Mouse (Mus musculus) liver, embryonic 11.5 days (tissue): ENCODE measurements around the gene Serinc5. TPM values are rescaled to one million over a fixed set of nuclear protein-coding genes. Genes with fewer than 3 reads are reported as not detected.

Experiments
- ATAC-seq: fragments of 200-750 bp; cut with Nextera tagmentation; replicated peaks from 2 replicates; pipeline ENCODE4 v1.8.0; 2017; ENCODE audit warnings: moderate number of reproducible peaks, mild to moderate bottlenecking, moderate TSS enrichment, moderate library complexity; ENCODE audit not compliant: low FRiP score
- DNase-seq: peaks from one replicate; pipeline ENCODE4 v3.0.0-alpha.2; 2017; ENCODE audit warnings: low spot score
- H3K27ac ChIP-seq: fragments of 300-500 bp; sonication (generic); 2 replicates; pipeline ENCODE4 v1.5.1; 2014; ENCODE audit warnings: mild to moderate bottlenecking, low read depth, low read length, control low read depth
- H3K27me3 ChIP-seq: fragments of 300-500 bp; sonication (generic); replicated peaks from 2 replicates; pipeline ENCODE4 v1.6.1; 2014; ENCODE audit warnings: low read length, mixed read lengths; ENCODE audit not compliant: control insufficient read depth, insufficient read depth
- H3K36me3 ChIP-seq: fragments of 300-500 bp; sonication (generic); 2 replicates; pipeline ENCODE4 v1.6.1; 2014; ENCODE audit warnings: mild to moderate bottlenecking, low read length, moderate library complexity, mixed read lengths; ENCODE audit not compliant: control insufficient read depth, insufficient read depth
- H3K4me1 ChIP-seq: fragments of 300-500 bp; sonication (generic); replicated peaks from 2 replicates; pipeline ENCODE4 v1.6.1; 2014; ENCODE audit warnings: low read length, mixed read lengths; ENCODE audit not compliant: control insufficient read depth, insufficient read depth
- H3K4me2 ChIP-seq: fragments of 300-500 bp; sonication (generic); 2 replicates; pipeline ENCODE4 v1.6.1; 2014; ENCODE audit warnings: mild to moderate bottlenecking, control low read depth, moderate library complexity
- H3K4me3 ChIP-seq: fragments of 300-500 bp; sonication (generic); 2 replicates; pipeline ENCODE4 v1.5.1; 2014; ENCODE audit warnings: low read depth, low read length, control low read depth
- H3K9ac ChIP-seq: fragments of 300-500 bp; sonication (generic); 2 replicates; pipeline ENCODE4 v1.6.1; 2014; ENCODE audit warnings: low read depth, low read length, control low read depth
- H3K9me3 ChIP-seq: fragments of 300-500 bp; sonication (generic); 2 replicates; pipeline ENCODE4 v1.6.1; 2016; ENCODE audit warnings: low read length, inconsistent platforms, mixed read lengths; ENCODE audit not compliant: control insufficient read depth
- WGBS: fragments of 180-500 bp; shearing (Covaris S2); extraction: QIAGEN DNeasy Blood & Tissue Kit; methylation state at CpG from one replicate; pipeline ENCODE4 v1.1.7; 2014; 5-methylcytosine and 5-hydroxymethylcytosine counted together
- polyA plus RNA-seq: library from polyadenylated mRNA; unstranded; fragments of >200 nt; fragmentation: Nextera tagmentation; extraction: Ambion mirVana; gene quantifications from 2 replicates; pipeline ENCODE4 v1.2.1, GENCODE M21; 2014

Serinc5 gene
- polyA plus RNA-seq, 1 experiment from 2014 or later = 27.5 TPM

GRCm38 (mm10) chr13:92644753-92645152 is 33.9 kb downstream of the Serinc5 start:
- Histone ChIP-seq H3K36me3 (no peaks in the 10 kb centered on the region), H3K4me2 (no peak overlapping the region), H3K4me1 (no peaks in the 10 kb centered on the region), H3K9me3 (no peaks in the 10 kb centered on the region), H3K27ac (no peak overlapping the region), H3K4me3 (no peak overlapping the region), H3K9ac (no peak overlapping the region), H3K27me3 (no peaks in the 10 kb centered on the region)
- no peak for ATAC-seq
- 78% methylated on average over 6 of the region's 6 CpGs for WGBS
- no peak for DNase-seq

DNA sequence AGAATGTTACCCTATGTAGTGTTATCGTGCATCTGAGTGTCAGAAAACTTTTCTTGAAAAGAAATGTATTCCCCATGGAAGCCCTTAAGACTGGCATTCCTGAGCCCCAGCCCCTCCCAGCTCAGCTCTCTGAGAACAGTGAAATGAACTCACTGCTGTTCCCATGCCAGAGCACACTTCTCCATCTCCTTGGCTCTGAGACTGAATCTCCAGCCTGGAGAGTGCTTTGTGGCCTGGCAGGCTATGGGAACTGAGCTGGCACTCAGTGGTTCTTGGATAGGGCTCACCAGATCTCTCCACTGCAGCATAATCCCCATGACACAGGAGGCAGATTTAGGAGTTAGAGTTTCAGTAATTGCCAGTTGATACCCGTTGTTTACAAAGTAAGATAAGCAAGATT is 36.8 kb downstream of the Serinc5 start:
- ATAC-seq (no peak), DNase-seq (no peak)
- Histone ChIP-seq H3K9me3 (no peaks in the 10 kb centered on the region), H3K4me3 (no peak overlapping the region), H3K27me3 (no peaks in the 10 kb centered on the region), H3K9ac (no peak overlapping the region), H3K36me3 (no peaks in the 10 kb centered on the region), H3K4me2 (no peak overlapping the region), H3K4me1 (peaks cover 11% of the 10 kb centered on the region), H3K27ac (no peak overlapping the region)
- 58% methylated on average over 2 of the region's 2 CpGs for WGBS

- WGBS = 86% methylated on average over 10 of the region's 10 CpGs
- ATAC-seq = no peak
These were observed 38.2 kb downstream of the Serinc5 start for GRCm38 (mm10) chr13:92649111-92649510.

DNA sequence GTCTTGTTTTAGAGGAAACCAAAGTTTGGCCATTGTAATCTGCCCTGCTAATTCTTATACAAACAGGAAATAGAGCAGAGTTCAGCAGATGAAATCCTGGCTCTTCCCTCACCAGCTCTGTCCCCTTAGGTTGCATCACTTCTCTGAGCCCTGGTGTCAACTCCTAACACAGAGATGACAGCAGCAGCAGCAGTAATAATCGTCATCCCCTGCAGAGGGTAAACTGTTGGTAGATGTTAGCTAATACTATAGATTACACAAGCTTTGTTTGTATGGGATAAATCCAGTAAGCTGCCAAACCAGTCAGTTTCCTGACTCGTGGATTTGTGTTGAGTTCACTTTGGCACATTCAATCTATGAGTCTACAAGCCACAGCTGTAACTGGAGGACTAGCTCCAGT is 40.1 kb downstream of the Serinc5 start:
- Histone ChIP-seq H3K9ac (no peak overlapping the region), H3K36me3 (no peaks in the 10 kb centered on the region), H3K27ac (no peak overlapping the region), H3K4me1 (peaks cover 14% of the 10 kb centered on the region), H3K9me3 (no peaks in the 10 kb centered on the region), H3K27me3 (no peaks in the 10 kb centered on the region), H3K4me3 (no peak overlapping the region), H3K4me2 (no peak overlapping the region)
- DNase-seq = no peak
- WGBS = 48% methylated on average over 2 of the region's 2 CpGs
- ATAC-seq = peak; percentile 57; the same call in 1 of the 2 replicates

More at GRCm38 (mm10) chr13:92649111-92649510, 38.2 kb downstream of the Serinc5 start:
- Histone ChIP-seq H3K27ac (no peak overlapping the region), H3K27me3 (no peaks in the 10 kb centered on the region), H3K36me3 (no peaks in the 10 kb centered on the region), H3K9me3 (no peaks in the 10 kb centered on the region), H3K4me3 (no peak overlapping the region), H3K9ac (no peak overlapping the region), H3K4me2 (no peak overlapping the region), H3K4me1 (peaks cover 14% of the 10 kb centered on the region)
- DNase-seq = no peak

DNA sequence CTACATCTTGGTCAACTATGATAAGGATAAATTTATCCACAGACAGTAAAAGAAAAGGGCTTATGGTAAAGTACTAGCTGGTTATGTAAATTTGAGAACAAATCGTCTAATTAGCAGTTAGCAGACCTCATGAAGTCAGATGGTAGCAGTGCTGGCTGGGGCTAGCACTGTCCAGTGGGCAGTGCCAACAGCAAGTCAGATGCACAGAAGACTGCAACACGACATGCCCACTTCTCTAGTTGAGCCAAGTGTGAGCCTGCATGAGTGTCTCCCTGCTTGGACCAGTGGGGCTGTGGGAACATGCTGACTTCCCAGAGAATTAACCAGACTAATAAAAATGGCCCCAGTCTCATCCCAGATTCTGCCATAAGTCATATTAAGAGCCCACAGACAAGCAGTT is 41.6 kb downstream of the Serinc5 start:
- no peak overlapping the region for H3K4me3 ChIP-seq
- ATAC-seq (no peak), DNase-seq (no peak)
- H3K27ac ChIP-seq = no peak overlapping the region
- H3K9ac ChIP-seq = no peak overlapping the region
- H3K4me2 ChIP-seq = no peak overlapping the region
- H3K4me1 ChIP-seq = peaks cover 14% of the 10 kb centered on the region
- no peaks in the 10 kb centered on the region for H3K9me3 ChIP-seq
- H3K27me3 ChIP-seq = no peaks in the 10 kb centered on the region
- WGBS = 89% methylated on average over 2 of the region's 2 CpGs
- no peaks in the 10 kb centered on the region for H3K36me3 ChIP-seq

DNA sequence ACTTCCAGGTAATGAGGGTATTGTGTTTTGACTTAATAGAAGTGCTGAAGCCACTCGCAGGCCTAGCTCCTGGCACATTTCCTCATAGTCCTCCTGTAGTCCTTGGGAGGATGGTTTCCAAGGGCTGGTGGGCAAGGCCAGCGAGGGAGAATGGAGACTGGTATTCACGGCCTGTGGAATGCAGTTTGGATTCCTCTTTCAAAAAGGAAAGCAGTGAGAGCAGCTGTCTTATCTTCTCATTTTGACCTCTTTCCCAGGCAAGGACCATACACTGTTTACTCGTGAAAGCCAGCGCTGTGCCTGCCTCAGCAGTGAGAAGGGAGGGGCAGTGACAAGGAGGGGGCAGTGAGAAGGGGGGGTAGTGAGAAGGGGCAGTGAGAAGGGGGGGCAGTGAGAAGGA is 42.4 kb downstream of the Serinc5 start:
- ATAC-seq (no peak), DNase-seq (no peak)
- WGBS = 29% methylated on average over 5 of the region's 5 CpGs
- Histone ChIP-seq H3K27me3 (no peaks in the 10 kb centered on the region), H3K4me3 (no peak overlapping the region), H3K4me1 (peaks cover 14% of the 10 kb centered on the region), H3K4me2 (no peak overlapping the region), H3K27ac (0 out of 2 replicates have a peak overlapping the region, but pooled peaks have one; percentile 46), H3K9me3 (no peaks in the 10 kb centered on the region), H3K9ac (no peak overlapping the region), H3K36me3 (no peaks in the 10 kb centered on the region)

DNA sequence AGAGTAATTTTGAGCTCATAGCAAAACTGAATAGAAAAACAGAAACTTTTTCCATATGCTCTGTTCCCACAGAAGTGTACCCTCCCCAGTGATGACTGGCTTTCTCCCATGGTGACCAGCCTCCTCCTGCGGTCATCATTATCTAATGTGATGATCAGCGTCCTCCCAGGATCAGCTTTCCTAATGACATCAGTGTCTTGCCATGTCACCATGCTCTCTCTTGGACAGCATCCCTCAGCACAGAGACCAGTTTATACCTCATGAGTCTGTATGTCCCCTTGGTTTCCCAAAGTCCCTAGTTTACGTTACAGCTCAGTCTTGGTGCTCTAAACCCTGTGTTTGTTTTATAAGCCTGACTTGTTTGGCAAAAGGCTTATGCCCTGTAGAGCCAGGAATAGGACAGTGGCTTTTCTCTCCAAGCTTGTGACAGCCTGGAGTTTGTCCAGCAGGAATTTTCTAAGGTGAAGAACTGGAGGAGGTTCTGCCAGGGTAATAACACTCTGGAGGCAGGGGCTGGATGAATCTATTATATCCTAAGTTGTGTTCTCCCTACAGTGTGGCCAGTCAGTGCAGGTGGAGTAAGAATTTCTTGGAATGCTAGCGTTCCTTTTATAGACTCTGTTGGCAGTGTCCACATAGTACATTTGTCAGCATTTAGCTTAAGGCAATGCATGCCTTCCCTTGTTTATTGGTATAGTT is 46.1 kb downstream of the Serinc5 start:
- WGBS = 75% methylated on average over 4 of the region's 4 CpGs
- Histone ChIP-seq H3K27me3 (no peaks in the 10 kb centered on the region), H3K4me1 (peaks cover 5% of the 10 kb centered on the region), H3K4me2 (no peak overlapping the region), H3K9ac (no peak overlapping the region), H3K9me3 (no peaks in the 10 kb centered on the region), H3K27ac (no peak overlapping the region), H3K36me3 (0 out of 2 replicates have a peak, but pooled peaks cover 3% of the 10 kb centered on the region), H3K4me3 (no peak overlapping the region)
- DNase-seq = no peak
- no peak for ATAC-seq

DNA sequence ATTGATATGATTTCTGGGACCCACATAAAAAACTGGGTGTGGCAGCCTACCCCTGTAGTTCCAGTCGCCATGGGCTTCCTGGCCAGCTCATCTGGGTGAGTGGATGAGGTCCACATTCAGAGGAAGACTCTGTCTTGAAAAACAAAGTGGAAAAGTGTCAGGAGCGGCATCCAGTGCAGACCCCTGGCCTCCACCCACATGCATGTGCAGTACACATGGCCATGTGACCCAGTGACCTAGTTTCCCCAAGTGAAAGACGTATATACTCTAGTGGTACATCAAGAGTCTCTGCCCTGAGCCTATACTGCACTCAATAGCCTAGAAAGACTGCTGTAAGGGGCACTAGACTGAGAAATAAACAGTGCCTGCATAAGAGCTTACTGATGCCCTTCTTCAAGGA is 48.7 kb downstream of the Serinc5 start:
- Histone ChIP-seq H3K4me1 (peaks cover 4% of the 10 kb centered on the region), H3K4me3 (no peak overlapping the region), H3K27ac (no peak overlapping the region), H3K36me3 (0 out of 2 replicates have a peak, but pooled peaks cover 3% of the 10 kb centered on the region), H3K9ac (no peak overlapping the region), H3K9me3 (no peaks in the 10 kb centered on the region), H3K4me2 (no peak overlapping the region), H3K27me3 (no peaks in the 10 kb centered on the region)
- ATAC-seq (no peak), DNase-seq (no peak)
- 78% methylated on average over 3 of the region's 3 CpGs for WGBS
